Mouse (Mus musculus): ENCODE results near the gene Bach2.

DNA sequence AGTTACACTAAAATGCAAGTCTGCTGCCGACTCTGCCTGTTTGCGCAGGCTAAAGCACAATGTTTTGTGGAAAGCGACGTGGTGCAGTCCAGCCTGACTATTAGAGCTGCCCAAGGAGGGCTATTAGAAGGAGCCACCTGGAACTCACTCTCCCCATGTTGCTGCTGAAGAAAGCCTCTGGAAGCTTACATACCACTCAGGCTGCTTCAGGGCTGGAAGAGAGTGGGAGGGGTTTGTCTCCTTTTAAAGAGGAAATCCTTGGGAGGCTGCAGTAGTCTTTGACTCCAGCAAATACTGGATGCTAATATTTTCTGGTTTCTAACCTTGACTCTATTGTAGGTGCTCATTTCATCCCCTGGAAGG, 18.5 kb upstream of the Bach2 start:
- TF ChIP-seq POLR2A (IDR thresholded peaks at IDR 0.05; ENCODE audit: borderline replicate concordance, extremely low read depth, low read depth, low read length) (no peak), CTCF (IDR thresholded peaks at IDR 0.05; ENCODE audit: insufficient read depth, low read length) (no peak)
